Mouse (Mus musculus) hindlimb bud, embryonic 11.5 days (tissue): Measurements from ENCODE around the gene Vmn1r200.
A peak's percentile ranks its signal among the peaks of the same experiment; 100 is the strongest.
"Not testable (repeated sequence)": the region's sequence is repeated elsewhere in the genome, so short reads cannot be mapped to it uniquely, and the experiment has no call there.

ENCODE experiments used
- DNase-seq: peaks from one replicate; pipeline ENCODE4 v3.0.0-alpha.2; 2012; ENCODE audit warnings: low read depth, low spot score; ENCODE audit errors: extremely low spot score

The Vmn1r200 gene

GRCm38 (mm10) chr13:22390073-22390472, at the start of gene Vmn1r200:
Gene Vmn1r200 (plus strand): TSS chr13:22390373.
- peak; percentile 31 for DNase-seq

GRCm38 (mm10) chr13:22350064-22350463, 40.1 kb upstream of the Vmn1r200 start, which contains the start of gene Vmn1r198:
Gene Vmn1r198 (plus strand): TSS chr13:22350364.
- DNase-seq, result no peak

GRCm38 (mm10) chr13:22350813-22351212, 39.4 kb upstream of the Vmn1r200 start:
- DNase-seq, result no peak

- no peak for DNase-seq
These were observed 10.7 kb upstream of the Vmn1r200 start, which contains the start of gene Vmn1r199 for GRCm38 (mm10) chr13:22379518-22379917. Gene Vmn1r199 (plus strand): TSS chr13:22379818.

- DNase-seq, result not testable (repeated sequence)
These were observed 9.0 kb upstream of the Vmn1r200 start for GRCm38 (mm10) chr13:22381128-22381527.

GRCm38 (mm10) chr13:22383401-22383800, 6.8 kb upstream of the Vmn1r200 start:
- no peak for DNase-seq

- DNase-seq, result no peak
These were observed 3.1 kb upstream of the Vmn1r200 start for GRCm38 (mm10) chr13:22387050-22387449.

GRCm38 (mm10) chr13:22402978-22403377, 12.8 kb downstream of the Vmn1r200 start:
- no peak for DNase-seq
